Mouse (Mus musculus) cerebellum, adult 2 months (tissue): Measurements from ENCODE around the gene Ube2r2. TPM values are rescaled to one million over a fixed set of nuclear protein-coding genes. Genes with fewer than 3 reads are reported as not detected.

Experiments
- DNase-seq, 2 experiments: peaks; one replicate each; pipeline ENCODE4 v3.0.0; 2021
- H3K27ac ChIP-seq: fragments of 200-500 bp; 2 replicates; pipeline ENCODE4 v1.5.1; 2012; ENCODE audit warnings: low read length, control low read depth, inconsistent platforms; ENCODE audit not compliant: insufficient read depth
- H3K27me3 ChIP-seq: fragments of 200-500 bp; 2 replicates; pipeline ENCODE4 v1.6.1; 2012; ENCODE audit warnings: inconsistent platforms, mild to moderate bottlenecking, low read length, moderate library complexity; ENCODE audit not compliant: control insufficient read depth, insufficient read depth
- H3K4me1 ChIP-seq: fragments of 200-500 bp; 2 replicates; pipeline ENCODE4 v1.6.1; 2011; ENCODE audit warnings: low read length; ENCODE audit not compliant: control insufficient read depth, insufficient read depth
- H3K4me3 ChIP-seq: fragments of 200-500 bp; replicated peaks from 2 replicates; pipeline ENCODE3; 2011; ENCODE audit warnings: mild to moderate bottlenecking, low read depth, low read length, control low read depth; ENCODE audit not compliant: insufficient read depth
- CTCF ChIP-seq: fragments of 200-500 bp; IDR thresholded peaks from 2 replicates; pipeline ENCODE4 v1.5.1; 2011; ENCODE audit warnings: low read depth, mild to moderate bottlenecking, control low read depth, low read length, moderate library complexity, borderline replicate concordance; ENCODE audit not compliant: insufficient read depth
- POLR2A ChIP-seq: fragments of 200-500 bp; IDR thresholded peaks from 2 replicates; pipeline ENCODE4 v1.6.1; 2011; ENCODE audit warnings: low read length, control low read depth, borderline replicate concordance; ENCODE audit not compliant: insufficient read depth
- WGBS: fragments of 180-500 bp; shearing (Covaris S2); methylation state at CpG from one replicate; pipeline ENCODE4 v1.1.7; 2018; 5-methylcytosine and 5-hydroxymethylcytosine counted together
- polyA plus RNA-seq: library from polyadenylated mRNA; depleted of rRNA; stranded (reverse); fragments of >200 nt; gene quantifications from 2 replicates; pipeline ENCODE4 v1.2.3, GENCODE M21; 2012; rRNA removed

Gene Ube2r2
- polyA plus RNA-seq, result 109 and 135 TPM in 2 replicates

DNA sequence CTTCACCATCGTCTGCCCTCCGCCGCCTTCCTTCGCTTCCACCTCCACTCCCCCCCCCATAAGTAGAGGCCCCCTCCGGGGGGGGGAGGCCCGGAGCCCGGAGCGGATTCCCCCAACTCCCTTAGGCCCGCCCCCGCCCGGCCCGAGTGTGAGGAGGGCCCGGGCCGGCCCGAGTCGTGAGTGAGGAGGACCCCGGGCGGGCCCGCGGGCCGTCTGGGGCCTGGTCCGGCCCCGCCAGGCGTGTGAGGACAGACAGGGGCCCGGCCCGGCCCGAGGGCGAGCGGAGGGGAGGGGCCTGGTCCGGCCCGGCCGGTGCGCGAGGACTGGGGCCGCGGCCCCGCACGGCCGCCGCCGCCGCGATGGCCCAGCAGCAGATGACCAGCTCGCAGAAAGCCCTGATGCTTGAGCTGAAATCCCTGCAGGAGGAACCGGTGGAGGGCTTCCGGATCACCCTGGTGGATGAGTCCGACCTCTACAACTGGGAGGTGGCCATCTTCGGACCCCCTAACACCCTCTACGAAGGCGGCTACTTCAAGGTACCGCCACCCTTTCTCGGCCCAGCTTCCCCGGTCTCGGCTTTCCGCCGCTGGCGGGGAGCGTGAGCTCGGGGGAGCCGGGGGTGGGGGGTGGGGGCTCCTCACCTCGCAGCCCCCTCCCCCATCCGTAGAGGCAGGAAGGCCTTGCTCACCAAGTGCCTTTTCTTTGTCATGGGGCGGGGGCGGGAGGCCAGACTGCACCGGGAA, at the start of gene Ube2r2:
TSS of gene Ube2r2 (plus strand) at position 33 of the 743 bp plus-strand sequence.
- Histone ChIP-seq H3K27me3 (no peaks in the 10 kb centered on the region), H3K4me1 (no peaks in the 10 kb centered on the region), H3K4me3 (peak within 1 kb of the TSS; percentile 98), H3K27ac (peak within 1 kb of the TSS; percentile 99)
- WGBS, result under 1% methylated on average over 57 of the region's 65 CpGs
- TF ChIP-seq CTCF (no peak), POLR2A (peak; percentile 16; the same call in 1 of the 2 replicates)
- DNase-seq, result peak in 1 of 2 experiments; percentile 78

DNA sequence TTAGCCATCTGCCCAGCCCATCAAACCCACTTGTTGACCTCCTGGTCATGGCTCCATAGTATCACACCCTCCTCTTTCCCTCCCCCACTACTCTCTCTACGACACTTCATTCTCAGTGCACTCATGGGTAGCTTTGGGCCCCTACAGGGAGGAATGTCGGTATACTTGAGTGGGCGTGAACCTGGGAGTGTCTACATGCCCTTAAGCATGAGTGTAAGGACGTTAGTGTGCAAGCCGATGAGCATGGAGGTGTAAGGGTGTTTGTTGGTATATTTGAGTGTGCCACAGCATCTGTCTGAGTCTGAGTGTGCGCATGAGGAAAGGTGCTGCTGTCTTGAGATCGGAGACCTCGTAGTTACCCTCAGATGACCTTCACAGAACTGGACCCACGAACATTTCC, 48.6 kb upstream of the Ube2r2 start:
- WGBS, result 72% methylated on average over 9 of the region's 9 CpGs
- no peak overlapping the region for H3K4me3 ChIP-seq
- no peaks in the 10 kb centered on the region for H3K4me1 ChIP-seq
- no peak for TF ChIP-seq CTCF
- TF ChIP-seq POLR2A, result no peak
- no peak for DNase-seq
- H3K27me3 ChIP-seq, result no peaks in the 10 kb centered on the region
- no peak overlapping the region for H3K27ac ChIP-seq

DNA sequence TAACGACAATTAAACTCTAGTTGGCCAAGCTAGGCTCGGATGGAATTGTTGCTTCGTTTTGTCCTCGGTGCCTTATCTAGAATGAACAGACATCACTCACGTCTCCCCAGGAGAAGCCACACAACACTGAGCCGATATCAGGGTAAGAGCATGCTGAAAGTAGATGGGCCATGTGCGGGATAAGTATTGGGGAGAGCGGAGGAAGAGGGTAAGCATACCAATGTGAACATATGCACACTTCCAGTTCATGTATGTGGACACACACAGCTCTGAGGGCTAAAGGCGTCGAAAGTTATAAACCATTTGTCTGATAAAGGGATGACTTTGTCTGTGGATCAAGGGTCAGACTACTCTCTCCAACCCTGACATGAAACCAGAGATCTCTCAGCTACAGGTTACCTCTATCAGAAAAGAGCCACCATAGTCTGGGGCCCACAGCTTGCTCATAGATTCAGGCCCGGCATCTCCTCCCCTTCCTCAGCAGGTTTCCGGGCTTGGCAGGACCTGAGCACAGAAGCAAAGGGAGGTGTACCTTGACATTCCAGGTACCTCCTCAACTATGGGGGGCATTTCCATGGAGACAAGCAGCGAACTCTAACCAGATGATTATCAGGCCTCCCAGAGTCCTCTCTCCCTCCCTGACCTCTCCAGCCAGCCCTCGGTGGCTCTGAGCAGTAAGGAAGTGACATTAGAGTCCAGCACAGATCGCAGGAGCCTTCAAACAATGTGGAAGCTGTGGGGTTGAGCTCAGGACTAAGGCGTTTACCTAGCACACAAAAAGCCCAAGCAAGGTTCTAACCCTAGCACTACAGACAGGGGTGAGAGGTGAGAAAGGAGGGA, 47.9 kb upstream of the Ube2r2 start:
- no peaks in the 10 kb centered on the region for H3K4me1 ChIP-seq
- H3K4me3 ChIP-seq, result no peak overlapping the region
- H3K27me3 ChIP-seq, result no peaks in the 10 kb centered on the region
- TF ChIP-seq CTCF (no peak), POLR2A (no peak)
- no peak overlapping the region for H3K27ac ChIP-seq
- DNase-seq, result no peak
- 89% methylated on average over 16 of the region's 16 CpGs for WGBS

DNA sequence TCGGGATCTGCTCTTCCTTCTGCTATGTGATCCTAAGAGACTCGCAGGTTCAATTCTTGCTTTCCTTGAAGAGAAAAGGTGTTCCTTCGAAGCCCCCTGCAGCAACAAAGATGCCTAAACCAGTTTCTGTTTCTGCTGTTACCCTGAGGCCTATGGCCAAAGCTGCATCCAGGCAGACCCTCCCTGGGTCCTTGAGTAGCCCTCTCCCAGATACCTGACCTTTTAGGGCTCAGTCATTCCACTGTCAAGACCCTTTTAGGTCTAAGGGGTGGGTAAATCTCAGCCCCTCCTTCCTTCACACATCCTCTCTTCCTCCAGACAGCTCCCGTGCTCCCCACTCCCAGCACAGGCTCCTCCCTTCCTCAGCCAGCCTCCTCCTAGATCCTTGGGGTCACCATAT, 46.4 kb upstream of the Ube2r2 start:
- no peak for DNase-seq
- H3K27ac ChIP-seq, result no peak overlapping the region
- H3K4me1 ChIP-seq, result no peaks in the 10 kb centered on the region
- no peaks in the 10 kb centered on the region for H3K27me3 ChIP-seq
- H3K4me3 ChIP-seq, result no peak overlapping the region
- 80% methylated on average over 4 of the region's 4 CpGs for WGBS
- TF ChIP-seq POLR2A, result no peak
- TF ChIP-seq CTCF, result no peak

DNA sequence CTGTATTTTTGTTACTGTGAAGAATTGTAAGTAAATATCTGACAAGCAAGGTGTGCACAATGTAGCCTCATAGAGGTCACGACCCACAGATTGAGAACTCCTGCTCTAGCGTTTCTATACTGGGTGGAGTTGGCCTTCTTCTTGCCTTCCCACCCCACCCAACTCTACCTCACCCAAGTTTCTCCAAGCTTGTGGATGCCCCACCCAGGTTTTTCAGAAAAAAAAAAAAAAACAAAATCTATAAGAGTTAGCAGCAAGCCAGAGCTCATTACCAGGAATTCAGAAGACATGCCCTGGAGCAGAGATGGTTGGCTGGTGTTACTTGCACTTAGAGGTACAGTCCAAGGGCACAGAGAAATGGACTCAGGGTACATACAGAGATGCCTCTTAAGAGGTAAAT, 45.8 kb upstream of the Ube2r2 start:
- DNase-seq, result no peak
- Histone ChIP-seq H3K4me1 (no peaks in the 10 kb centered on the region), H3K4me3 (no peak overlapping the region), H3K27me3 (no peaks in the 10 kb centered on the region), H3K27ac (no peak overlapping the region)
- 79% methylated on average over 2 of the region's 2 CpGs for WGBS
- TF ChIP-seq POLR2A (no peak), CTCF (no peak)

DNA sequence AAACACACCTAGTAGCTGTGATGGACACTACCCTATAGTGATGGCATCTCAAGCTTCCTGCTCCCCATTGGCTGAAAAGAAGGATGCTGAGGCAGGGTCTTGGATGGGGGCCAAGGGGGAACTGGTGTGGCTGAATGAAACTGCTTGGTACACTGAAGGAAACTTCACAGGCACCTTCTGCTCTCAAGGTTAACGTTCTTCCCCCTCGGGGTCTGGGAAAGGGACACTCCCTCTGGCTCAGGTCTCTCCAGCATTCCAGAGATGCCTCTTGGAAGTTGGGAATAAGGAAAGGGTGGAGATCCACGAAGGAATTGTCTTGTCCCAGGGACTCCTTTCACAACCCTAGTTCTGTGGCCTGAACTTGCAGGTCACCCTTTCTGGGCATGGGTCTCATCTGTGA, 44.2 kb upstream of the Ube2r2 start:
- TF ChIP-seq CTCF (no peak), POLR2A (no peak)
- no peak overlapping the region for H3K27ac ChIP-seq
- H3K27me3 ChIP-seq, result no peaks in the 10 kb centered on the region
- H3K4me1 ChIP-seq, result no peaks in the 10 kb centered on the region
- no peak for DNase-seq
- 48% methylated on average over 3 of the region's 3 CpGs for WGBS
- H3K4me3 ChIP-seq, result no peak overlapping the region

DNA sequence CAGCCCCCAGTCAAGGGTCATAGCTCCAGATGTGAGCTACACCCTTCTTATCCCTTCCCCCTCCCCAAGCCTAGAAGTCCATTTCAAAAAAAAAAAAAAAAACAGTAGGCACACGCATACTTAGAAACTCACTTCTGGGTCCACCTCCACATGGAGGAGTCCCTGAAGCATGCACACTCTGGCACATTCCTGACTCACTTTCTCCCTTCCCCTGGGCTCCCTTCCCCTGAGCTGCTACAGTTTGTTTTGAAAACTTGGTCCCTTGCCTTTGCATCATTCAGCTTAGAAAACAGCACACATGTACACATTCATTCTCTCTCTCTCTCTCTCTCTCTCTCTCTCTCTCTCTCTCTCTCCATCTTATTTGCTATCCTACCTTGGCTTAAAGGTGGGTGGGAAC, 42.6 kb upstream of the Ube2r2 start:
- 79% methylated on average over 1 of the region's 1 CpGs for WGBS
- Histone ChIP-seq H3K4me1 (no peaks in the 10 kb centered on the region), H3K4me3 (no peak overlapping the region), H3K27ac (no peak overlapping the region), H3K27me3 (no peaks in the 10 kb centered on the region)
- no peak for TF ChIP-seq CTCF
- TF ChIP-seq POLR2A, result no peak
- DNase-seq, result no peak
